Mouse (Mus musculus) ES-Bruce4 (cell line): ENCODE data around the gene Sf3b1.

Experiments used
- CTCF ChIP-seq: IDR thresholded peaks from one replicate; pipeline ENCODE4 v1.8.1; 2011; ENCODE audit warnings: low read depth, low read length
- POLR2A ChIP-seq: IDR thresholded peaks from one replicate; pipeline ENCODE4 v1.8.1; 2011; ENCODE audit warnings: low read length; ENCODE audit not compliant: insufficient read depth

DNA sequence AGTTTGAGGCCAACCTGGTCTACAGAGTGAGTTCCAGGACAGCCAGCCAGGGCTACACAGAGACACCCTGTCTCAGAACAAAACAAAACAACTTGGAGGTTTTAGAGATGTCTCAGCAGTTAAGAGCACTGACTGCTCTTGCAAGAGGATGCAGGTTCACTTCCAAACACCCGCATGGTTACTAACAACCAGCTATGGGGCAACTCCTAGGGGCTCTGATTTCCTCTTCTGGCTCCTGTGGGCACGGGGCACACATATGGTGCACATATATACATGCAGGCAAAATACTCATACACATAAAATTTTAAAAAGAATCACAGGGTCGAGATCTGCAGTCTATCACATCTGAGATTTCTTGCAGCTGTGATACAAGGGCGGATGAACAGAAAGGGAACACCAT lies 2.2 kb upstream of the Sf3b1 start:
- no peak for TF ChIP-seq CTCF
- no peak for TF ChIP-seq POLR2A
